Mouse (Mus musculus): Measurements from ENCODE around the gene Cenpt. TPM values are rescaled to one million over a fixed set of nuclear protein-coding genes. Genes with fewer than 3 reads are reported as not detected.

Cenpt gene
- 10 to 100 TPM; 13.5 to 17.1 TPM for total RNA-seq (2023)

DNA sequence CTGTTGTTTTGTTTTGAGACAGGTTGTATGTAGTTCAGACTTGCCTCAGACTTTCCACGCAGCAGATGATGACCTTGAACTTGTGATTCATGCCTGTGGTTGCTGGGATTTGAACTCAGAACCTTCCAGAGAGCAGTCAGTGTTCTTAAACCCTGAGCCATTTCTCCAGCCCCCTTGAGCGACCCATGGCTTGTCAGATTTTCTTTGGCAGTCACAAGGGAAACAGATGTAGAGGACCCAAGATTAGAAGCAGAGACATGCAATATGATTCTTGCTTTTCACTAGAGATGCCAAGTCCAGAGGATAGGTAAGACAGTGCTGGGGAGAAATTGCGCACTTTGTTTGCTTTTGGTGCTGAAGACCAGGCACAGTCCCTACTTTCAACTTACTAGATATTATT, at the start of gene Cenpt:
Cenpt (minus strand) TSS at position 101 of the 400 bp plus-strand sequence.

DNA sequence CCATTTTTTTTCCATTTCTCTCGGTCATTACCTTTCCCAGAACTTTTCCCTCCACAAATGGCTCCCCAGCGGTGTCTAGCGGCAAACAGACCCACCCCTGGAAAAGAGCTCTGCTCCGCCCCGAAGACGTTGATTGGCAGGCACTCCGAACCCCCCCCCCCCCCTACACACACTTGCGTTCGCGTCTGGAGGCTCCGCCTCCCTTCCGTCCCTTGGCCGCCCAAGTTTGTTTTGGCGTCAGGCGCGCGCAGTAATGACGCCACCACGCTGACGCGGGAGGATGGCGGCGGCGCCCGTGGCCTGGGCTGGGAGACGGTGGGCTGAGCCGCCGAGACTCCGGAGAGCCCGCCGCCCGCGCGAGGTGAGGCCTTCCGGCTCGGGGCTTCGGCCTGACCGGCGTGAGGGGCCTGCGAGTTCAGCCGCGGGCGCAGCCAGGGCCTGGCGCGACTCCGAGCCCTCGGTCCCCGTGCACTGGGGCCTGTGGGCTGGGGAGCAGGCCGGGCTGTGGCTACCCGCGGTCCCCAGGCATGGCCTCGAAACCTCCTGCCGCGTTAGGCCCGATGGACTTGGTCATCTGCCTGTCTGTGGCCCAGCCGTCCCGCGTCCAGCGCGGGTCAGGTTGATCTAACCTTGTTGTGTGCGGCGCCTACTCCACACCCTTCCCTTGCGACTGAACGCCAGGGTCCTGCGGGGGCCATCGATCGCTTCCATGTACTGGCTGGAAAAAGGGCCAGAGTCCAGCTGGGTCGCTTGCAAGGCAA, 47.3 kb upstream of the Cenpt start, which contains the start of gene Pskh1:
Pskh1 (plus strand) TSS at position 262 of the 761 bp plus-strand sequence.

GRCm38 (mm10) chr8:105893339-105893738, 40.3 kb upstream of the Cenpt start, which contains the start of gene Nrn1l:
TSS of gene Nrn1l (plus strand) at chr8:105893567.

DNA sequence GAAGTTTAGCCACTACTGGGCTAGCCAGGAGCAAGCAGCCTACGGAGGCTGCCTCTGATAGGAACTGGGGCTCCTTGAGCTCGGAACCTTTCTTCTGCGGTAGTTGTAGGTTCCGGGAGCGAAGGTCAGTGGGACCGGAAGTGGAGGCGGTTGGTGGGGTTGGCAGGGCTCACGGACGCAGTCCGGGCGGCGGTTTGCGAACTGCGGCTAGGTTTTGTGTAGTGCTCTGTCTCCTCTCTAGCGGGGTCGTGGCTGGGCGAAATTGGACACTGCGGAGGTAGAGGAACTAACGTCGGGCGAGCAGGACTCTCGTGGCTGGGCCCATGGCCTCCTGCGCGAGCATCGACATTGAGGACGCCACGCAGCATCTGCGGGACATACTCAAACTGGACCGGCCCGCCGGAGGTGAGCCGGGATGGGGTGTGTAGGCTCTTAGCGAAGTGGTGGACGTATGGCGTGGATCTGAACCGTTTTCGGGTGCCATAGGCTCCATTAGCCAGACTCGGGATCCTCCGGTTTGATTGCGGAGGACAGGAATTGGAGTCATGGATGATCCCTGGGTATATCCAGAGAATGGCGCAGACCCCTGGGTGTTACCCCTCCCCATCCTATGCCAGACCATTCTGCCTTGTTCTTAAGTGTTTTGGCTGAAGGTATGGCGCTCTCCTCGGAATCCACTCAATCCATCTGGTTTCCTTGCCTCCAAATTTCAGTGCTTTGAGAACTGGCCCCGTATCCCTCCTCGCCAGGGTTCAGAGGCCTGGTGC, 27.9 kb upstream of the Cenpt start, which contains the start of gene Edc4:
Edc4 (plus strand) TSS at position 128 of the 767 bp plus-strand sequence.

GRCm38 (mm10) chr8:105860143-105860981, 7.3 kb upstream of the Cenpt start, which contains the start of gene Nutf2:
TSS of gene Nutf2 (plus strand) at chr8:105860580.

GRCm38 (mm10) chr8:105854715-105855216, 1.7 kb upstream of the Cenpt start, which contains the start of gene Thap11:
TSS of gene Thap11 (plus strand) at chr8:105855132.

GRCm38 (mm10) chr8:105826861-105827848, 25.9 kb downstream of the Cenpt start, which contains the start of the genes Ranbp10 and Tsnaxip1:
TSS of gene Ranbp10 (minus strand) at chr8:105827350.
TSS of gene Tsnaxip1 (plus strand) at chr8:105827731.

Other genes with a start within 250 kb of the Cenpt start
- 10 to 100 TPM; 15.2 to 17.7 TPM for gene Ripor1, start 248.0 kb downstream of the Cenpt start, total RNA-seq (2023)
- gene Ctcf, start 216.7 kb downstream of the Cenpt start, total RNA-seq (2023), result 100 to 1,000 TPM in 1 of 2 experiments, 10 to 100 TPM in 1; 93.2 to 103 TPM
- not detected for gene Agrp, start 215.9 kb downstream of the Cenpt start, total RNA-seq (2023)
- 1 to 10 TPM; 9.4 to 9.7 TPM for gene Carmil2, start 167.0 kb downstream of the Cenpt start, total RNA-seq (2023)
- 10 to 100 TPM; 26.9 to 32.0 TPM for gene Acd, start 152.2 kb downstream of the Cenpt start, total RNA-seq (2023)
- gene Pard6a, start 152.1 kb downstream of the Cenpt start, total RNA-seq (2023), result 1 to 10 TPM; 4.0 to 6.4 TPM
- not detected for gene 4933405L10Rik, start 145.6 kb downstream of the Cenpt start, total RNA-seq (2023)
- gene Enkd1, start 145.1 kb downstream of the Cenpt start, total RNA-seq (2023), result 1 to 10 TPM; 6.8 to 9.5 TPM
- gene Gfod2, start 94.6 kb downstream of the Cenpt start, total RNA-seq (2023), result under 1 TPM; 0.51 to 0.62 TPM
- 10 to 100 TPM; 21.9 to 25.2 TPM for gene Ranbp10, start 25.9 kb downstream of the Cenpt start, total RNA-seq (2023)
- gene Tsnaxip1, start 25.5 kb downstream of the Cenpt start, total RNA-seq (2023), result not detected
- gene Thap11, start 1.9 kb upstream of the Cenpt start, total RNA-seq (2023), result 10 to 100 TPM; 32.8 to 39.9 TPM
- 10 to 100 TPM; 22.8 to 35.5 TPM for gene Nutf2, start 7.3 kb upstream of the Cenpt start, total RNA-seq (2023)
- gene Edc4, start 27.6 kb upstream of the Cenpt start, total RNA-seq (2023), result 10 to 100 TPM; 32.0 to 38.0 TPM
- not detected for gene Nrn1l, start 40.3 kb upstream of the Cenpt start, total RNA-seq (2023)
- 10 to 100 TPM; 11.6 to 12.7 TPM for gene Pskh1, start 47.2 kb upstream of the Cenpt start, total RNA-seq (2023)
- under 1 TPM in 1 of 2 experiments, not detected in 1; 0.98 TPM for gene Ctrl, start 80.6 kb upstream of the Cenpt start, total RNA-seq (2023)
- 10 to 100 TPM; 76.7 to 93.4 TPM for gene Psmb10, start 85.2 kb upstream of the Cenpt start, total RNA-seq (2023)
- not detected for gene Lcat, start 90.1 kb upstream of the Cenpt start, total RNA-seq (2023)
- 1 to 10 TPM; 5.8 to 6.9 TPM for gene Slc12a4, start 112.8 kb upstream of the Cenpt start, total RNA-seq (2023)
- gene Dpep3, start 126.2 kb upstream of the Cenpt start, total RNA-seq (2023), result under 1 TPM in 1 of 2 experiments, not detected in 1; 0.22 TPM
- gene Dus2, start 138.1 kb upstream of the Cenpt start, total RNA-seq (2023), result 1 to 10 TPM; 4.9 to 5.8 TPM
- under 1 TPM in 1 of 2 experiments, not detected in 1; 0.33 TPM for gene Dpep2nb, start 152.7 kb upstream of the Cenpt start, total RNA-seq (2023)
- 1 to 10 TPM; 6.7 to 8.6 TPM for gene Ddx28, start 158.6 kb upstream of the Cenpt start, total RNA-seq (2023)
- gene Nfatc3, start 205.6 kb upstream of the Cenpt start, total RNA-seq (2023), result 10 to 100 TPM; 47.5 to 51.6 TPM